Mouse (Mus musculus): ENCODE data around the gene Slc13a4. TPM values are rescaled to one million over a fixed set of nuclear protein-coding genes. Genes with fewer than 3 reads are reported as not detected.

Slc13a4 gene
- polyA plus RNA-seq, 1 experiment, result not detected

- no peak overlapping the region for H3K4me3 ChIP-seq (ENCODE audit: insufficient read depth, low read length)
- H3K27ac ChIP-seq (ENCODE audit: insufficient read depth, low read depth, low read length), result no peak overlapping the region
- H3K4me1 ChIP-seq (ENCODE audit: control insufficient read depth, insufficient read depth, low read length), result no peaks in the 10 kb centered on the region
- no peak for TF ChIP-seq CTCF (IDR thresholded peaks at IDR 0.05; ENCODE audit: low read depth, low read length)
- TF ChIP-seq POLR2A (IDR thresholded peaks at IDR 0.05; ENCODE audit: borderline replicate concordance, low read depth, low read length), result no peak
Observed at GRCm38 (mm10) chr6:35335452-35335851, 27.5 kb upstream of the Slc13a4 start.

DNA sequence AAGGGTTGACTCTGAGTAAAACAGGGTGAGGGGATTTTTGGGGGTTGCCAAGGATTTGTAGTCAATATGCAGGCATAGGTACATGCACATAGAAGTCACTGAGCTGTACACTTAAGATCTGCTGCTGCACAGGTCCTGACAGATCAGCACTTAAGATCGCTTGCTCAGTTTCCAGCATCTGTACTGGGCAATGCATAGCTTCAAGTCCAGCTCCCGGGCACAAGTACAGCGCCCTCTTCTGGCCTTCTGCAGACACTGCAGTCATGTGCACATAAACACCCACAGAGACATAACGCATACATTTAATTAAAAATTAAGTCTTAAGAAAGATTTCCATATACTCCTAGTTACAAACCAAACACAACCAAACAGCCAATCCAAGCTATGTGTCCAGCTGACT lies 26.3 kb upstream of the Slc13a4 start:
- TF ChIP-seq CTCF (IDR thresholded peaks at IDR 0.05; ENCODE audit: low read depth, low read length), result peak; percentile 30; the same call in 1 of the 2 replicates
- no peak for TF ChIP-seq POLR2A (IDR thresholded peaks at IDR 0.05; ENCODE audit: borderline replicate concordance, low read depth, low read length)
- H3K27ac ChIP-seq (ENCODE audit: insufficient read depth, low read depth, low read length), result no peak overlapping the region
- no peak overlapping the region for H3K4me3 ChIP-seq (ENCODE audit: insufficient read depth, low read length)
- no peaks in the 10 kb centered on the region for H3K4me1 ChIP-seq (ENCODE audit: control insufficient read depth, insufficient read depth, low read length)

DNA sequence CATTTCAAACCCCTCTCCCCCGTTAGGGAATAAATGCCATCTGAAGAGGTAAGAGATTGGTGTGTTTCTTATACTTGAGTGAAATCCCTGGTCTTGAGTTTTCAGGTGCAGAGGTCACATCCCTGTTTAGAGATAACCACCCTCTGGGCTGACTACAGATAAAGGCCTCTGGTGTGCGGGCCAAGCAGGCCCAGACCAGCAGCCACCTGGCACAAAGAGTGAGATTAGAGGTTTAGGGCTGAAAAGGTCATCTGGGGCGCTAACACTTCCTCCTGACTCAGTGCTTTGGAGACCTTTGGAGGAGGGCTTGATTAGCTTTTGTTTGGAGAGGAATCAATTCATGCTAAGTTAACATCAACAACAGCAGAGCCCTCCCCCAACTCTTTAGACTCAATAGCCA lies 25.7 kb upstream of the Slc13a4 start:
- Histone ChIP-seq H3K4me1 (ENCODE audit: control insufficient read depth, insufficient read depth, low read length) (no peaks in the 10 kb centered on the region), H3K4me3 (ENCODE audit: insufficient read depth, low read length) (no peak overlapping the region), H3K27ac (ENCODE audit: insufficient read depth, low read depth, low read length) (no peak overlapping the region)
- TF ChIP-seq CTCF (IDR thresholded peaks at IDR 0.05; ENCODE audit: low read depth, low read length), result no peak
- no peak for TF ChIP-seq POLR2A (IDR thresholded peaks at IDR 0.05; ENCODE audit: borderline replicate concordance, low read depth, low read length)

DNA sequence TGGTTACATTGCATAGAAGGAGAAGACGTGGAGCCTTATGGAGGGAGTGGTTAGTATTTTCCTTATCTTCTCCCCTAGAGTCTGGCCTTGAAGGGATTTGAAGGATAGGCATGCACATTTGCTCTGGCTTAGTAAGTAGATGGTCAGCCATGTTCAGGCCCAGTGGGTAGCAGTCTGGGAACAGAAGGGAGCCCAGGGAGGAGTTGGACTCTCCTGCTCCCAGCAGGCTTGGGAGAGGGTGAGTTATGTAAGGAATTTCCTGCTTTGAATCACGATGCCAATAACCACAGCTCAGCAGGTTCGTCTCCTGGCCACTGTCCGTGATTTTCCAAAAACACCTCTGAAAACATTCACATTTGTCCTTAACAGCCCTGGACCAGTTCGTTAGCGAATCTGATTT lies 22.9 kb upstream of the Slc13a4 start:
- no peak overlapping the region for H3K27ac ChIP-seq (ENCODE audit: insufficient read depth, low read depth, low read length)
- TF ChIP-seq POLR2A (IDR thresholded peaks at IDR 0.05; ENCODE audit: borderline replicate concordance, low read depth, low read length), result no peak
- no peak for TF ChIP-seq CTCF (IDR thresholded peaks at IDR 0.05; ENCODE audit: low read depth, low read length)
- H3K4me3 ChIP-seq (ENCODE audit: insufficient read depth, low read length), result no peak overlapping the region
- H3K4me1 ChIP-seq (ENCODE audit: control insufficient read depth, insufficient read depth, low read length), result no peaks in the 10 kb centered on the region

- H3K4me3 ChIP-seq (ENCODE audit: insufficient read depth, low read length), result no peak overlapping the region
- no peak for TF ChIP-seq CTCF (IDR thresholded peaks at IDR 0.05; ENCODE audit: low read depth, low read length)
- no peak for TF ChIP-seq POLR2A (IDR thresholded peaks at IDR 0.05; ENCODE audit: borderline replicate concordance, low read depth, low read length)
- no peak overlapping the region for H3K27ac ChIP-seq (ENCODE audit: insufficient read depth, low read depth, low read length)
- no peaks in the 10 kb centered on the region for H3K4me1 ChIP-seq (ENCODE audit: control insufficient read depth, insufficient read depth, low read length)
Observed at GRCm38 (mm10) chr6:35329956-35330355, 22.0 kb upstream of the Slc13a4 start.

GRCm38 (mm10) chr6:35326111-35326515 lies 18.2 kb upstream of the Slc13a4 start, which contains the start of gene Fam180a:
Gene Fam180a, minus strand, starts transcription at chr6:35326141.
- TF ChIP-seq CTCF (IDR thresholded peaks at IDR 0.05; ENCODE audit: low read depth, low read length), result no peak
- no peak for TF ChIP-seq POLR2A (IDR thresholded peaks at IDR 0.05; ENCODE audit: borderline replicate concordance, low read depth, low read length)
- no peak within 1 kb of the TSS for H3K27ac ChIP-seq (ENCODE audit: insufficient read depth, low read depth, low read length)
- H3K4me1 ChIP-seq (ENCODE audit: control insufficient read depth, insufficient read depth, low read length), result no peaks in the 10 kb centered on the region
- no peak within 1 kb of the TSS for H3K4me3 ChIP-seq (ENCODE audit: insufficient read depth, low read length)

DNA sequence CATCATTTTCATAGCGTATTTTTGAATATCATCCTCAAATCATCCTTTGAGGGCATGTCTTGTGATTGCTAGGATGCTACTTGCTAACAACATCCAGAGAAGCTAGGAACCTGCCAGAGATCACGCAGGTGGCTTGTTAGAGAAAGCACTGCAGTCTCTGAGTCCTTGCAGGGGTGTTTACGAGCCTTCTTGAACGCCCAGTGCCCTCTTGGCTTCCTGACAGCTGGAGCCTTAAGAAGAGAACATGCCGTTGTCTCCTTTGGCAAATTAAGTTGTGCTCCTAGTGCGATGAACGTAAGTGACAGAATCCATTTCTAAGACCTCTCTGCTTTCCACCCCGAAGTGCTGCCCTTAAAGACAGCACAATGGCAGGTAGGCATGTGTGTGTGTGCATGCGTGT lies 16.4 kb upstream of the Slc13a4 start:
- H3K27ac ChIP-seq (ENCODE audit: insufficient read depth, low read depth, low read length), result no peak overlapping the region
- H3K4me1 ChIP-seq (ENCODE audit: control insufficient read depth, insufficient read depth, low read length), result no peaks in the 10 kb centered on the region
- TF ChIP-seq POLR2A (IDR thresholded peaks at IDR 0.05; ENCODE audit: borderline replicate concordance, low read depth, low read length) (no peak), CTCF (IDR thresholded peaks at IDR 0.05; ENCODE audit: low read depth, low read length) (no peak)
- no peak overlapping the region for H3K4me3 ChIP-seq (ENCODE audit: insufficient read depth, low read length)

DNA sequence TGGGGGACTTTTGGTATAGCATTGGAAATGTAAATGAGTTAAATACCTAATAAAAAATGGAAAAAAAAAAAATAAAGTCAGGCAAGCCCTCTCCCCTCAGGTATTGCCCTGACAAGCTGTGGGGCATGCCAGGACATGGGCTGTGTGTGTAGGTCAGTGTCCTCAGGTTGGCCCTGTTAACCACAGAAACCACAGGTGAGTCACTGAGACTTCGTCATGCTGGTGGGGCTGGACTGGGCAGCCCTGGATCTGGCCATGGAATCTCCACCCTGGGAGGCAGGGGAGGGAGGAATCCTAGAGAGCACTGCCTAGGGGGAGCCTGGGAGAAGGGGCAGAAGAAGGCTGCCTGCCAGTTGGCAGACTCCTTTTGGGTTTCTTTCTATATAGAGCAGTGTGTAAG lies 15.1 kb upstream of the Slc13a4 start:
- TF ChIP-seq POLR2A (IDR thresholded peaks at IDR 0.05; ENCODE audit: borderline replicate concordance, low read depth, low read length) (no peak), CTCF (IDR thresholded peaks at IDR 0.05; ENCODE audit: low read depth, low read length) (no peak)
- no peaks in the 10 kb centered on the region for H3K4me1 ChIP-seq (ENCODE audit: control insufficient read depth, insufficient read depth, low read length)
- no peak overlapping the region for H3K4me3 ChIP-seq (ENCODE audit: insufficient read depth, low read length)
- H3K27ac ChIP-seq (ENCODE audit: insufficient read depth, low read depth, low read length), result no peak overlapping the region

DNA sequence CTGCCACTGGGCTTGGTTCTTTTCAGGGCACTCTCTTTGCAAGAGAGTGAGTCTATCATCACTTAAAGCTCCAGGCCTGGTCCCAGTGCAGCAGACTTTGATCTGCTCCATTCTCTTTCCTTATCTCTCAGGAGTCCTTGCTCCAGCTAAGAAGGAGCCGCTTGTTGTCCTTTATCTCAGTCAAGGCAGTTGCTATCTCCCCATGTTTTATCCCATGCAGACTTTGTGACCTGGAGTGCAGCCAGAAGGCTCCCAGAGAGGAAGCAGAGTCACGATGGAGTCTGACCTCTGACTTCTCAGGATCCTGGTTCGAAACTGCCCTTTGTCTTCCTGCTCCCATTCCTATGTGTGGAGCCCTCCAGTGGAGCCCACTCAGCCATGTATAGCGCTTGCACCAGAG lies 13.2 kb upstream of the Slc13a4 start:
- Histone ChIP-seq H3K4me1 (ENCODE audit: control insufficient read depth, insufficient read depth, low read length) (no peaks in the 10 kb centered on the region), H3K27ac (ENCODE audit: insufficient read depth, low read depth, low read length) (no peak overlapping the region)
- TF ChIP-seq POLR2A (IDR thresholded peaks at IDR 0.05; ENCODE audit: borderline replicate concordance, low read depth, low read length) (no peak), CTCF (IDR thresholded peaks at IDR 0.05; ENCODE audit: low read depth, low read length) (no peak)

DNA sequence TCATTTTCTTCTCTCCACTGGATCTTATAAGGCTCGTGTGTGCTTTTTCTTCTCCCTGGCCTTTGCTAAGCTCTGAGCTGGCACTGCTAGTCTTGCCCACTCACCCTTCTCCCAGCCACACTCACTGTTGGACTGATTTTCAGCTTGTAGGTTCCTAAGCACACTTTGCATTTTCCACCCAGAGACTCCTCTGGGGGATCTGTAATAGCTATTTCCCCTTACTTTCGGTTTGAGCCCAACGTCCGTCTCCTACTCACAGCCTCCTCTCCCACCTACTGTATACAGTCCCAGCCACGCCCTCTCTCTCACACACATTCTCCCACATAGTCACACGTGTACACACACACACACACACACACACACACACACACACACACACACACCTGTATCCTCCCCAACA lies 11.9 kb upstream of the Slc13a4 start:
- TF ChIP-seq CTCF (IDR thresholded peaks at IDR 0.05; ENCODE audit: low read depth, low read length) (no peak), POLR2A (IDR thresholded peaks at IDR 0.05; ENCODE audit: borderline replicate concordance, low read depth, low read length) (no peak)
- Histone ChIP-seq H3K4me1 (ENCODE audit: control insufficient read depth, insufficient read depth, low read length) (no peaks in the 10 kb centered on the region), H3K27ac (ENCODE audit: insufficient read depth, low read depth, low read length) (no peak overlapping the region), H3K4me3 (ENCODE audit: insufficient read depth, low read length) (no peak overlapping the region)

More for the DNA sequence above, 13.2 kb upstream of the Slc13a4 start:
- H3K4me3 ChIP-seq (ENCODE audit: insufficient read depth, low read length), result no peak overlapping the region

DNA sequence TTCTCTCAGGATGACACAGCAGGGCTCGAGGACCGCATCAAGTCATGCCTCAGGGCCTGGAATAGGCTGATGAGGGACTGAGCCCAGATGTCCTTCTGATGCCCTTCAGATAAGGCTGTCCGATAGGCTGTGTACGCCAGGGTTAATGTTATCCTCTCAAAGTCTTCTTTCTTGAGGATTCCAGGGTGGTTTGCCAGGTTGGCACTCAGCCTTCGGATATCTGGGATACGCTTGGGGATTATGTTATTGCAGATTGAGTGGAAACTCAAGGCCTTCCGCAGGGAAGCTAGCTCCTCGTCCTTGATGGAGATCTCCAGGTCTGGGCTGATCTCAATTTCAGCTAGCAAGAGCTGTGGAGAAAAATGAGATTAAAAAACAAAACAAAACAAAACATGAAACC lies 5.6 kb upstream of the Slc13a4 start:
- no peak for TF ChIP-seq CTCF (IDR thresholded peaks at IDR 0.05; ENCODE audit: low read depth, low read length)
- no peak for TF ChIP-seq POLR2A (IDR thresholded peaks at IDR 0.05; ENCODE audit: borderline replicate concordance, low read depth, low read length)
- H3K4me3 ChIP-seq (ENCODE audit: insufficient read depth, low read length), result no peak overlapping the region

More for the DNA sequence above, 5.6 kb upstream of the Slc13a4 start:
- no peak overlapping the region for H3K27ac ChIP-seq (ENCODE audit: insufficient read depth, low read depth, low read length)
- H3K4me1 ChIP-seq (ENCODE audit: control insufficient read depth, insufficient read depth, low read length), result no peaks in the 10 kb centered on the region
